Mouse (Mus musculus): ENCODE measurements around the gene Gnai2. TPM values are rescaled to one million over a fixed set of nuclear protein-coding genes. Genes with fewer than 3 reads are reported as not detected.

Gnai2 gene
- total and polyA plus RNA-seq, 2 experiments from 2014 or later, result 295 to 472 TPM

DNA sequence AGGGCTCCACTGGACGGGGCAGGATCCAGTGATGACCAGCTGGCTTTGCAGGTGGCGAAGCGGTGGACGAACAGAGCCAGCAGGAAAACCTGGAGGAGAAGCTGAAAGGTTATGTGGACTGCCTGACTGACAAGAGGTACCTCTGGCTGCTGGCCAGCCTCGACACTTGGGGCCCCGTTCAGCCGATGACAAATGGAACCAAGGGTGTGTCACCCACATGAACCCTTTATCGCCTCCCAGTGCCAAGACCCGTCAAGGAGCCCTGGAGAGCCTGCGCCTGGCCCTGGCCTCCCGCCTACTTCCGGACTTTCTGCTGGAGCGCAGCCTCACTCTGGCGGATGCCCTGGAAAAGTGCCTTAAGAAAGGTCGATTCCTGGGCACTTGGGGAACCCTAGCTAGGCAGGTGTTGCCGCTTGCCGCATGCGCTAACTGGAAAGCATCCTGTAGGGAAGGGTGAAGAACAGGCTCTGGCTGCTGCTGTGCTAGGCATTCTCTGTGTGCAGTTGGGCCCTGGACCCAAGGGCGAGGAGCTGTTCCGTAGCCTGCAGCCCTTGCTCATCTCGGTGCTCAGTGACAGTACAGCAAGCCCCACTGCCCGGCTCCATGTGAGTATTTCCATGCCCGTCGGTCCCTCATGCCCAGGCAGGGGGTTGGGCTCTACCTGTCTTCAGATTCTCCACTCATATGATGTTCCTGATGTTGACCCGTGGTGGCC lies 45.0 kb downstream of the Gnai2 start:
- no peak overlapping the region; the same call in 1 of the 2 replicates for H3K9ac ChIP-seq (replicated peaks; ENCODE audit: low read depth, low read length)
- peak overlapping the region; percentile 54 for H3K27ac ChIP-seq (ENCODE audit: low read depth)
- no peak overlapping the region for H3K4me2 ChIP-seq (ENCODE audit: low read depth, low read length)
- ATAC-seq (ENCODE audit: insufficient read depth, low read depth) (no peak), DNase-seq (ENCODE audit: low spot score) (peak; percentile 62)
- 54% methylated on average over 25 of the region's 25 CpGs for WGBS
- H3K36me3 ChIP-seq (replicated peaks; ENCODE audit: control insufficient read depth, insufficient read depth, low read length), result peaks cover 46% of the 10 kb centered on the region
- TF ChIP-seq CTCF (IDR thresholded peaks at IDR 0.05; ENCODE audit: low read depth) (no peak), EP300 (IDR thresholded peaks at IDR 0.05; ENCODE audit: low read depth) (no peak)
- no peaks in the 10 kb centered on the region for H3K27me3 ChIP-seq (ENCODE audit: control insufficient read depth, insufficient read depth, low read length)
- H3K4me3 ChIP-seq (ENCODE audit: low read depth, low read length), result no peak overlapping the region
- H3K4me1 ChIP-seq (ENCODE audit: control insufficient read depth, insufficient read depth), result peaks cover 39% of the 10 kb centered on the region
- no peaks in the 10 kb centered on the region for H3K9me3 ChIP-seq (replicated peaks; ENCODE audit: control insufficient read depth, low read length)

DNA sequence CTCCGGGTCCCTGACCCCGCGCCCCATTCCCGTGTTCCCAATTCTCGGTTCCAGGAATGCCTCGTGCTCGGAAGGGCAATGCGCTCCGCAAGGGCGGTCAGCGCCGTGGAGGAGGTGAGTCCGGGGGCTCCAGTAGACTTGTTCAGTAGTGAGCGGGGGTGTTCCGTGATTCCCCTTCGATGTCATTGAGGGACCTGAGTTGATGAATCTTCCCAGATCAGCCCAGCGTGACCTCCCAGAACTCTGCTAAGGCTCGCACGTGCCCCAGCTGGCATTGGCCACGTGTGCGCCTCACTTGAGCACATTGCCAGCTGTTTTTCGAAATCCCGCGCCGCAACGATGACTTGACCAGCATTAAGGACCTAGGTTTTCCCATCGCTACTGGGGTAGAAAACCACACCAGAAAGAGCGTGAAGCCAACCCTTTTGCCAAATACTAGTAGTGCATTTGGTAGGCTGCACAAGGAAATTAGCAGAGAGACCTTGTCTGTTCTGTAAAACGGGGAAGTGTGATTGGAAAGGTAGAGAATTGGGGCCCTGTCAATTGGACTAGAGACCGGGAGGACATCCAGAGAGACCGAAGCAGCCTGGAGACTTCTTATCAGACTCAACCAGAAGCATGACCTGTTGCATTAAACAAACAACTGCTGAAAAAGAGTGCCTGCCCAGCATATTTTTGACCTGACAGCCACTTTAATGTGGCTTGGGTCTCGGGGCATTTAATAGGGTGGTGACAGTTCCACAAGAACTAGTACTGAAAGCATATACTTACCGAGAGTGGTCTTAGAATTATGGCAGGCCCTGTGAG lies 47.1 kb downstream of the Gnai2 start:
- DNase-seq (ENCODE audit: low spot score) (peak; percentile 52), ATAC-seq (ENCODE audit: insufficient read depth, low read depth) (peak; percentile 19)
- Histone ChIP-seq H3K4me3 (ENCODE audit: low read depth, low read length) (peak overlapping the region; percentile 68), H3K9ac (replicated peaks; ENCODE audit: low read depth, low read length) (peak overlapping the region; percentile 61), H3K27me3 (ENCODE audit: control insufficient read depth, insufficient read depth, low read length) (no peaks in the 10 kb centered on the region), H3K27ac (ENCODE audit: low read depth) (peak overlapping the region; percentile 63), H3K36me3 (replicated peaks; ENCODE audit: control insufficient read depth, insufficient read depth, low read length) (peaks cover 40% of the 10 kb centered on the region), H3K4me1 (ENCODE audit: control insufficient read depth, insufficient read depth) (peaks cover 27% of the 10 kb centered on the region), H3K9me3 (replicated peaks; ENCODE audit: control insufficient read depth, low read length) (no peaks in the 10 kb centered on the region), H3K4me2 (ENCODE audit: low read depth, low read length) (peak overlapping the region; percentile 70)
- TF ChIP-seq CTCF (IDR thresholded peaks at IDR 0.05; ENCODE audit: low read depth) (no peak), EP300 (IDR thresholded peaks at IDR 0.05; ENCODE audit: low read depth) (no peak)
- 2% methylated on average over 33 of the region's 33 CpGs for WGBS

DNA sequence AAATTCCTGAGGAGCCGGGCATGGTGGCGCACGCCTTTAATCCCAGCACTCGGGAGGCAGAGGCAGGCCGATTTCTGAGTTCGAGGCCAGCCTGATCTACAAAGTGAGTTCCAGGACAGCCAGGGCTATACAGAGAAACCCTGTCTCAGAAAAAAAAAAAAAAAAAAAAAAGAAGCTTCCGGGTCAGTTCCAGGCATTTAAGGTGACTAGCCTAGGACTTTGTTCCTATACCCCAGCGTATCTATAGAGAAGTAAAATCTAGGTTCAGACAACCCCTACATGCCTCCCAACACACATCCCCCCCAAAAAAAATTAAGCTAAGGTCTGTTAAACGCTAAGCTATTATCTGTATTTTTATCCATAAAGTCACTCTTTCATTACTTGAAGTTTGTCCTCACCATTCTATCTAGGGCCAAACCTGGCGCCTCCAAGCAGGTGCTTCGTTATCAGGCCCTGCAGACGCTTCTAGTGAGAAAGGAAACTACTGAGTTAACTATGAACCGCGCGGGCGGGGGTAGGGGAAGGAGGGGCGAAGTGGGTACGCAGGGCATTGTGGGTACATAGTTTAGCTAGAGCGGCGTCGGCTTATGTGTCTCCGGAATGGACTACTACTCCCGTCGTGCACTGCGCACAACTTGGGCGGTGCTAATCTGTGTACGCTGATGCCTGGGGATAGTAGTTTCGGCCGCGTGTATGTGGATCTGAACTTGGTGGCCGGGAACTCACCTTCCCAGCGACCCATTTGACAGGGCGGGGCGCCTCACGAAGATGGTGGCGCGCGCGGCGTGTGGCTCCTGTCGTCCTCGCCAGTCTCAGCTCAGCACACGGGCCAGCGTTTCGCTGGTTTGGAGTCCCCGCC lies 48.0 kb downstream of the Gnai2 start, which contains the start of gene Ifrd2:
Ifrd2 (plus strand) TSS at position 669 of the 859 bp plus-strand sequence.
- Histone ChIP-seq H3K9ac (replicated peaks; ENCODE audit: low read depth, low read length) (peak within 1 kb of the TSS; percentile 61), H3K4me2 (ENCODE audit: low read depth, low read length) (peak within 1 kb of the TSS; percentile 70), H3K9me3 (replicated peaks; ENCODE audit: control insufficient read depth, low read length) (no peaks in the 10 kb centered on the region), H3K4me3 (ENCODE audit: low read depth, low read length) (peak within 1 kb of the TSS; percentile 68), H3K4me1 (ENCODE audit: control insufficient read depth, insufficient read depth) (peaks cover 19% of the 10 kb centered on the region), H3K36me3 (replicated peaks; ENCODE audit: control insufficient read depth, insufficient read depth, low read length) (peaks cover 37% of the 10 kb centered on the region), H3K27ac (ENCODE audit: low read depth) (peak within 1 kb of the TSS; percentile 63), H3K27me3 (ENCODE audit: control insufficient read depth, insufficient read depth, low read length) (no peaks in the 10 kb centered on the region)
- TF ChIP-seq EP300 (IDR thresholded peaks at IDR 0.05; ENCODE audit: low read depth) (peak; percentile 43; the same call in 1 of the 2 replicates), CTCF (IDR thresholded peaks at IDR 0.05; ENCODE audit: low read depth) (no peak)
- 9% methylated on average over 46 of the region's 46 CpGs for WGBS
- DNase-seq (ENCODE audit: low spot score) (peak; percentile 99), ATAC-seq (ENCODE audit: insufficient read depth, low read depth) (peak; percentile 96)

- peaks cover 23% of the 10 kb centered on the region for H3K4me1 ChIP-seq (ENCODE audit: control insufficient read depth, insufficient read depth)
- no peaks in the 10 kb centered on the region for H3K27me3 ChIP-seq (ENCODE audit: control insufficient read depth, insufficient read depth, low read length)
- H3K27ac ChIP-seq (ENCODE audit: low read depth), result no peak overlapping the region
- DNase-seq (ENCODE audit: low spot score) (no peak), ATAC-seq (ENCODE audit: insufficient read depth, low read depth) (no peak)
- TF ChIP-seq CTCF (IDR thresholded peaks at IDR 0.05; ENCODE audit: low read depth) (no peak), EP300 (IDR thresholded peaks at IDR 0.05; ENCODE audit: low read depth) (no peak)
- no peak overlapping the region for H3K4me2 ChIP-seq (ENCODE audit: low read depth, low read length)
- peaks cover 30% of the 10 kb centered on the region for H3K36me3 ChIP-seq (replicated peaks; ENCODE audit: control insufficient read depth, insufficient read depth, low read length)
- no peaks in the 10 kb centered on the region for H3K9me3 ChIP-seq (replicated peaks; ENCODE audit: control insufficient read depth, low read length)
- no peak overlapping the region for H3K9ac ChIP-seq (replicated peaks; ENCODE audit: low read depth, low read length)
- no peak overlapping the region for H3K4me3 ChIP-seq (ENCODE audit: low read depth, low read length)
- WGBS, result 79% methylated on average over 5 of the region's 5 CpGs
Observed at GRCm38 (mm10) chr9:107586504-107586903, 48.7 kb downstream of the Gnai2 start.

- Histone ChIP-seq H3K4me2 (ENCODE audit: low read depth, low read length) (no peak overlapping the region), H3K27me3 (ENCODE audit: control insufficient read depth, insufficient read depth, low read length) (no peaks in the 10 kb centered on the region), H3K27ac (ENCODE audit: low read depth) (no peak overlapping the region), H3K9me3 (replicated peaks; ENCODE audit: control insufficient read depth, low read length) (no peaks in the 10 kb centered on the region), H3K9ac (replicated peaks; ENCODE audit: low read depth, low read length) (no peak overlapping the region), H3K4me1 (ENCODE audit: control insufficient read depth, insufficient read depth) (peaks cover 14% of the 10 kb centered on the region), H3K4me3 (ENCODE audit: low read depth, low read length) (no peak overlapping the region), H3K36me3 (replicated peaks; ENCODE audit: control insufficient read depth, insufficient read depth, low read length) (peaks cover 14% of the 10 kb centered on the region)
- DNase-seq (ENCODE audit: low spot score) (no peak), ATAC-seq (ENCODE audit: insufficient read depth, low read depth) (no peak)
- TF ChIP-seq EP300 (IDR thresholded peaks at IDR 0.05; ENCODE audit: low read depth), result no peak
- TF ChIP-seq CTCF (IDR thresholded peaks at IDR 0.05; ENCODE audit: low read depth), result no peak
- WGBS, result 90% methylated on average over 14 of the region's 14 CpGs
Observed at GRCm38 (mm10) chr9:107583174-107583573, 52.0 kb downstream of the Gnai2 start.
